Mouse (Mus musculus) intestine, embryonic 14.5 days (tissue): Measurements from ENCODE around the gene Dbndd2. TPM values are rescaled to one million over a fixed set of nuclear protein-coding genes. Genes with fewer than 3 reads are reported as not detected.

Experiments
- ATAC-seq: fragments of 200-750 bp; cut with Nextera tagmentation; replicated peaks from 2 replicates; pipeline ENCODE4 v1.8.0; 2017; ENCODE audit warnings: low read depth, moderate number of reproducible peaks, moderate TSS enrichment, moderate library complexity; ENCODE audit not compliant: low FRiP score, low TSS enrichment
- DNase-seq: peaks from one replicate; pipeline ENCODE4 v3.0.0-alpha.2; 2018; ENCODE audit warnings: low spot score
- H3K27ac ChIP-seq: fragments of 300-500 bp; sonication (generic); 2 replicates; pipeline ENCODE4 v1.5.1; 2014; ENCODE audit warnings: low read depth, mild to moderate bottlenecking, control low read depth
- H3K27me3 ChIP-seq: fragments of 300-500 bp; sonication (generic); replicated peaks from 2 replicates; pipeline ENCODE4 v1.6.1; 2014; ENCODE audit warnings: low read length, control low read depth; ENCODE audit not compliant: control insufficient read depth, insufficient read depth
- H3K36me3 ChIP-seq: fragments of 300-500 bp; sonication (generic); 2 replicates; pipeline ENCODE4 v1.6.1; 2014; ENCODE audit warnings: low read length, control low read depth; ENCODE audit not compliant: control insufficient read depth, insufficient read depth
- H3K4me1 ChIP-seq: fragments of 300-500 bp; sonication (generic); replicated peaks from 2 replicates; pipeline ENCODE4 v1.6.1; 2014; ENCODE audit warnings: low read length, control low read depth, mixed read lengths; ENCODE audit not compliant: control insufficient read depth, insufficient read depth
- H3K4me2 ChIP-seq: fragments of 300-500 bp; sonication (generic); 2 replicates; pipeline ENCODE4 v1.6.1; 2014; ENCODE audit warnings: low read length
- H3K4me3 ChIP-seq: fragments of 300-500 bp; sonication (generic); 2 replicates; pipeline ENCODE4 v1.5.1; 2014; ENCODE audit warnings: low read depth, low read length, control low read depth, mixed read lengths
- H3K9ac ChIP-seq: fragments of 300-500 bp; sonication (generic); 2 replicates; pipeline ENCODE4 v1.6.1; 2014; ENCODE audit warnings: mild to moderate bottlenecking, low read length
- H3K9me3 ChIP-seq: fragments of 300-500 bp; sonication (generic); 2 replicates; pipeline ENCODE4 v1.6.1; 2016; ENCODE audit warnings: low read length, control low read depth; ENCODE audit not compliant: control insufficient read depth
- WGBS: fragments of 180-500 bp; shearing (Covaris S2); extraction: QIAGEN DNeasy Blood & Tissue Kit; methylation state at CpG from one replicate; pipeline ENCODE4 v1.1.7; 2014; 5-methylcytosine and 5-hydroxymethylcytosine counted together
- polyA plus RNA-seq: library from polyadenylated mRNA; unstranded; fragments of >200 nt; fragmentation: Nextera tagmentation; extraction: Ambion mirVana; gene quantifications from 2 replicates; pipeline ENCODE4 v1.2.1, GENCODE M21; 2014

The Dbndd2 gene
- polyA plus RNA-seq, 1 experiment from 2014 or later: 9.4 TPM

GRCm38 (mm10) chr2:164486258-164487114 is 580 bp downstream of the Dbndd2 start:
- Histone ChIP-seq H3K4me3 (peak overlapping the region; percentile 68), H3K27ac (no peak overlapping the region), H3K9ac (peak overlapping the region; percentile 60), H3K4me2 (peak overlapping the region; percentile 66), H3K36me3 (peaks cover 4% of the 10 kb centered on the region; the same call in 1 of the 2 replicates), H3K9me3 (no peaks in the 10 kb centered on the region), H3K4me1 (peaks cover 5% of the 10 kb centered on the region; the same call in 1 of the 2 replicates), H3K27me3 (0 out of 2 replicates have a peak, but pooled peaks cover 4% of the 10 kb centered on the region)
- under 1% methylated on average over 87 of the region's 90 CpGs for WGBS
- DNase-seq: peak; percentile 80
- peak; percentile 64; the same call in 1 of the 2 replicates for ATAC-seq

DNA sequence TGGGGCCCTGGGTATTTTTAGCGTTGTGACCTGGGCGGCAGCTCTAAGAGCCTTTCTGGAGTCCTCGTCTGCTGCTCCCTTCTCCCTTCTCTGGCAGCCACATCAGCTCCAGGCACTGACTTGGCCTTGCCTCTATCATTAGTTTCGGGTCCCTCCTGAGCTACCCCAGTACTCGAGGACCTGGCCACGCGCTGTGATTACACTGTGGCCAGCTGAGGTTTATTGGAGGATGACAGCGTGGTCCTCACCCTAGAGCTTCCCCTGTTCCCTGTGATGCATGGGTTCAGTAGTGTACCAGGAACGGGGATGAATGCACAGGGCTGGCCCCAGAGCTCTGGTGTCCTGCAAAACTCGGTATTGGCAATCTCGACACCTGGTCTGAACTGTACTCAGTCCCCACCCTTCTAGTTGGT is 1.2 kb downstream of the Dbndd2 start:
- Histone ChIP-seq H3K27ac (no peak overlapping the region), H3K36me3 (peaks cover 4% of the 10 kb centered on the region; the same call in 1 of the 2 replicates), H3K9ac (peak overlapping the region; percentile 60), H3K4me1 (peaks cover 5% of the 10 kb centered on the region; the same call in 1 of the 2 replicates), H3K4me2 (peak overlapping the region; percentile 66), H3K4me3 (peak overlapping the region; percentile 68), H3K27me3 (0 out of 2 replicates have a peak, but pooled peaks cover 4% of the 10 kb centered on the region), H3K9me3 (no peaks in the 10 kb centered on the region)
- DNase-seq (no peak), ATAC-seq (no peak)
- WGBS: 13% methylated on average over 11 of the region's 11 CpGs

- ATAC-seq (no peak), DNase-seq (no peak)
- no peak overlapping the region for H3K9ac ChIP-seq
- no peaks in the 10 kb centered on the region for H3K9me3 ChIP-seq
- H3K4me2 ChIP-seq: 0 out of 2 replicates have a peak overlapping the region, but pooled peaks have one; percentile 66
- H3K27me3 ChIP-seq: 0 out of 2 replicates have a peak, but pooled peaks cover 4% of the 10 kb centered on the region
- 68% methylated on average over 9 of the region's 9 CpGs for WGBS
- peaks cover 5% of the 10 kb centered on the region; the same call in 1 of the 2 replicates for H3K4me1 ChIP-seq
- H3K4me3 ChIP-seq: no peak overlapping the region
- H3K36me3 ChIP-seq: peaks cover 4% of the 10 kb centered on the region; the same call in 1 of the 2 replicates
- no peak overlapping the region for H3K27ac ChIP-seq
Measured at GRCm38 (mm10) chr2:164487812-164488211, 1.9 kb downstream of the Dbndd2 start.

- ATAC-seq (no peak), DNase-seq (no peak)
- H3K27ac ChIP-seq: no peak overlapping the region
- H3K9me3 ChIP-seq: no peaks in the 10 kb centered on the region
- H3K4me2 ChIP-seq: no peak overlapping the region
- no peak overlapping the region for H3K4me3 ChIP-seq
- WGBS: 54% methylated on average over 2 of the region's 2 CpGs
- no peak overlapping the region for H3K9ac ChIP-seq
- no peaks in the 10 kb centered on the region for H3K27me3 ChIP-seq
- peaks cover 4% of the 10 kb centered on the region; the same call in 1 of the 2 replicates for H3K36me3 ChIP-seq
- peaks cover 7% of the 10 kb centered on the region for H3K4me1 ChIP-seq
Measured at GRCm38 (mm10) chr2:164494126-164494525, 8.2 kb downstream of the Dbndd2 start.

DNA sequence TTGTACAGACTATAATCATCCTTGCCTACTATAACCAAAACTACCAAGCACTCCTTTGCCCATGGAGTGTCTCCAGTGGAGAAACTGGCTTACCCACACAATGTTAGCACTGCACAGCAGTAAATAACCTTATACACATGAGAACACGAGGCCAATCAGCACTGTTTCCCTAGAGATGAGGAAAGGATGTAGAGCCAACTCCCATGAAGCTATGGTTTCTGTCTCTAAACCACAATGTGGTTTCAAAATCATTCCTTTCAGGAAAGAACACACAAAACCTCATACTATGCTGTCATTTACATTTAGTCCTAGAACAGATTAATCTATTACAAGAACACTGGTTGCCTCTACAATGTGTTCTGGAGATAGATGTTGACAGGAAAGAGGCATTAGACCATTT is 10.4 kb downstream of the Dbndd2 start:
- 65% methylated on average over 1 of the region's 1 CpGs for WGBS
- no peak overlapping the region for H3K9ac ChIP-seq
- H3K27ac ChIP-seq: no peak overlapping the region
- peaks cover 7% of the 10 kb centered on the region for H3K4me1 ChIP-seq
- peak overlapping the region; percentile 79 for H3K4me2 ChIP-seq
- H3K27me3 ChIP-seq: no peaks in the 10 kb centered on the region
- H3K4me3 ChIP-seq: peak overlapping the region; percentile 98; the same call in 1 of the 2 replicates
- H3K36me3 ChIP-seq: peaks cover 16% of the 10 kb centered on the region
- DNase-seq (no peak), ATAC-seq (no peak)
- no peaks in the 10 kb centered on the region for H3K9me3 ChIP-seq

DNA sequence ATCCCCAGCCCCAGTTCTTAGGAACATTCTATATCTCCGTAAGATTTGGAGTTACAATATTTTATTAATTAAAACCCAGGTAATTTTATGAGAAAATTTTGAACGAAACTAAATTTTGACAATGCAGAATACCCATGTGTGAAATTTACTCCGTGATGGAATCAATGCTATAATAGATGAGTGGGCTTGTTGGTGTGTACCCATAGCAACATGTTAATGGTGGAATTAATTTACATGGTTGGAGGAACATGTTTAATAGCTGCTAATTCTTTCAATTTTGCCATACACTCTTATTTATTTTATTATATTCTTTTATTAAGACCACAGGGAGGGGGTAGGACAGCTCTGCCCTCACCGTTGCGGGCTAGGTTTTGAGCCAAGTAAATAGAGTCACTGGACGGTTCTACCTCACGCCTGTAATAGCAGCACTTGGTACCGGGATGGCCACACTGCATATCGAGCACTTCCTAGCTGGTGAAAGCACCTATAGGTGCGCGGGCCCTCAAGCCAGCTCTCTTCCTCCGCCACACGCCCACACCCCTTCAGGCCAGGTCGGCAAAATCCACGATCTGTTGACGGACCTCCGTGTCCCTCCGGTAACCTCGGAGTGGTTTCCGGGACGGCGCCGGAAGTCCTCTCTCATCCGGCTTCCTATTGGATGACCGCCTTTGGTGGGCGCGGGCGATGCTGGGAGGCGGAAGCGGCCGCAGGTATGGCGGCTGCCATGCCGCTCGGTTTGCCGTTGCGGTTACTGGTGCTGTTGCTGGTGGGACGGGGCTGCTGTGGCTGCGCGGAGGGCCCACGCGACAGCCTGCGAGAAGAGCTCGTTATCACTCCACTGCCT is 11.2 kb downstream of the Dbndd2 start, which contains the start of gene Pigt:
TSS of gene Pigt (plus strand) at position 674 of the 844 bp plus-strand sequence.
- Histone ChIP-seq H3K4me1 (peaks cover 7% of the 10 kb centered on the region), H3K36me3 (peaks cover 22% of the 10 kb centered on the region), H3K4me3 (peak within 1 kb of the TSS; percentile 98), H3K27me3 (no peaks in the 10 kb centered on the region), H3K9ac (peak within 1 kb of the TSS; percentile 69), H3K27ac (no peak within 1 kb of the TSS), H3K4me2 (peak within 1 kb of the TSS; percentile 79), H3K9me3 (no peaks in the 10 kb centered on the region)
- WGBS: 4% methylated on average over 43 of the region's 43 CpGs
- ATAC-seq: peak; percentile 93
- peak; percentile 90 for DNase-seq

DNA sequence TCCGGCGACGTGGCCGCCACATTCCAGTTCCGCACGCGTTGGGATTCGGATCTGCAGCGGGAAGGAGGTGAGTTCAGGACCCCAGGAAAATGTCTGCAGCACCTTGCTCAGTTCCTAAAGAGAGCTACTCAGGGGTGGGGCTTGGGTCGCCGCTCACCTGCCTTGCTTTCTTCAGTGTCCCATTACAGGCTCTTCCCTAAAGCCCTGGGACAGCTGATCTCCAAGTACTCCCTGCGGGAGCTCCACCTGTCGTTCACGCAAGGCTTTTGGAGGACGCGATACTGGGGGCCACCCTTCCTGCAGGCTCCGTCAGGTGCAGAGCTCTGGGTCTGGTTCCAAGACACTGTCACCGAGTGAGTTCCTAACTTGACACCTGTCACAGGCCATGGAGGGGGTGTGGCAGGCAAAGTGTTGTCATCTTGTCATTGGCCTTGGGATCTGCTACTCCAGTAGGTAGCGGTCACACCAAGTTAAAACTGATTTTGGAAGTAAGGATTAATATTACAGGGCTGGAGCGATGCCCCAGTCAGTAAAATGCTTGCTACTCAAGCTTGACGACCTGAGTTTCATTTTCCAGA is 11.9 kb downstream of the Dbndd2 start:
- 6% methylated on average over 21 of the region's 21 CpGs for WGBS
- peak; percentile 45 for ATAC-seq
- Histone ChIP-seq H3K27me3 (no peaks in the 10 kb centered on the region), H3K4me3 (peak overlapping the region; percentile 98), H3K4me2 (peak overlapping the region; percentile 79), H3K9me3 (no peaks in the 10 kb centered on the region), H3K4me1 (peaks cover 7% of the 10 kb centered on the region), H3K27ac (no peak overlapping the region), H3K9ac (peak overlapping the region; percentile 69), H3K36me3 (peaks cover 29% of the 10 kb centered on the region)
- no peak for DNase-seq

DNA sequence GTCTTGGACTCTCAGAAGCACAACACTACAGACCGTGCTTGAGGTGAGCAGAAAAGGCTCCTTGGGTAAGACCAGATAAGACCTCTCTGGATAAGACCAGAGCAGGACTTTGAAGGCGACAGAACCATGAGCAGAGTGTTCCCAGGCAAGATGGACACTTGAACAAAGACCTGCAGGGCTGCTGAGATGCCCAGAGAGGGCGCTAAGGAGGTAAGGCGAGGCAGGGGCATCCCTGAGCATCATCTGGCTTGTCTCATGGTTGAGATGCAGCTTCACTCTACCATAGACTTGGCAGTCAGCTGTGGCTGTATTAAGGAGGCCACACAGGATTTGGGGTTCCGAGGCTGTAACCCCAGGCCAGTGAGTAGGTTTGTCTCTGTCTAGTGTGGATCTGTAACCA is 13.4 kb downstream of the Dbndd2 start:
- peaks cover 5% of the 10 kb centered on the region; the same call in 1 of the 2 replicates for H3K9me3 ChIP-seq
- ATAC-seq (no peak), DNase-seq (no peak)
- H3K4me1 ChIP-seq: peaks cover 7% of the 10 kb centered on the region
- H3K27ac ChIP-seq: no peak overlapping the region
- H3K36me3 ChIP-seq: peaks cover 45% of the 10 kb centered on the region
- H3K4me2 ChIP-seq: no peak overlapping the region
- no peak overlapping the region for H3K9ac ChIP-seq
- WGBS: 71% methylated on average over 5 of the region's 5 CpGs
- H3K27me3 ChIP-seq: no peaks in the 10 kb centered on the region
- H3K4me3 ChIP-seq: no peak overlapping the region
